Mouse (Mus musculus) kidney, postnatal 0 days (tissue): ENCODE measurements around the gene 2810004N23Rik. TPM values are rescaled to one million over a fixed set of nuclear protein-coding genes. Genes with fewer than 3 reads are reported as not detected.

ENCODE experiments used
- ATAC-seq: fragments of 200-750 bp; cut with Nextera tagmentation; replicated peaks from 2 replicates; pipeline ENCODE4 v1.8.0; 2017; ENCODE audit warnings: low read depth, moderate number of reproducible peaks, moderate TSS enrichment, moderate library complexity; ENCODE audit not compliant: low FRiP score
- DNase-seq: peaks from one replicate; pipeline ENCODE4 v3.0.0-alpha.2; 2016; ENCODE audit warnings: low spot score
- H3K27ac ChIP-seq: fragments of 300-500 bp; sonication (generic); 2 replicates; pipeline ENCODE4 v1.5.1; 2014; ENCODE audit warnings: mild to moderate bottlenecking
- H3K27me3 ChIP-seq: fragments of 300-500 bp; sonication (generic); 2 replicates; pipeline ENCODE4 v1.6.1; 2014; ENCODE audit warnings: low read length, mixed read lengths; ENCODE audit not compliant: insufficient read depth
- H3K36me3 ChIP-seq: fragments of 300-500 bp; sonication (generic); 2 replicates; pipeline ENCODE4 v1.6.1; 2014; ENCODE audit warnings: low read length, mixed read lengths; ENCODE audit not compliant: insufficient read depth
- H3K4me1 ChIP-seq: fragments of 300-500 bp; sonication (generic); replicated peaks from 2 replicates; pipeline ENCODE4 v1.6.1; 2014; ENCODE audit warnings: antibody characterized with exemption, low read length, mixed read lengths; ENCODE audit not compliant: insufficient read depth
- H3K4me2 ChIP-seq: fragments of 300-500 bp; sonication (generic); 2 replicates; pipeline ENCODE4 v1.6.1; 2014; ENCODE audit warnings: mild to moderate bottlenecking, low read length, moderate library complexity, mixed read lengths
- H3K4me3 ChIP-seq: fragments of 300-500 bp; sonication (generic); replicated peaks from 2 replicates; pipeline ENCODE4 v1.5.1; 2014; ENCODE audit warnings: low read depth, low read length
- H3K9ac ChIP-seq: fragments of 300-500 bp; sonication (generic); 2 replicates; pipeline ENCODE4 v1.6.1; 2014; ENCODE audit warnings: low read depth, low read length
- H3K9me3 ChIP-seq: fragments of 300-500 bp; sonication (generic); replicated peaks from 2 replicates; pipeline ENCODE4 v1.6.1; 2016; ENCODE audit warnings: low read length, inconsistent platforms, mixed read lengths
- CTCF ChIP-seq: IDR thresholded peaks from 2 replicates; pipeline ENCODE4 v1.5.1; 2016; ENCODE audit warnings: antibody characterized with exemption, low read depth, mild to moderate bottlenecking, moderate library complexity
- WGBS: fragments of 180-500 bp; shearing (Covaris S2); extraction: QIAGEN DNeasy Blood & Tissue Kit; methylation state at CpG from one replicate; pipeline ENCODE4 v1.1.7; 2014; 5-methylcytosine and 5-hydroxymethylcytosine counted together
- polyA plus RNA-seq: library from polyadenylated mRNA; unstranded; fragments of >200 nt; fragmentation: Nextera tagmentation; extraction: Ambion mirVana; gene quantifications from 2 replicates; pipeline ENCODE4 v1.2.1, GENCODE M21; 2015

The 2810004N23Rik gene
- polyA plus RNA-seq, 1 experiment from 2014 or later, result 33.3 TPM

DNA sequence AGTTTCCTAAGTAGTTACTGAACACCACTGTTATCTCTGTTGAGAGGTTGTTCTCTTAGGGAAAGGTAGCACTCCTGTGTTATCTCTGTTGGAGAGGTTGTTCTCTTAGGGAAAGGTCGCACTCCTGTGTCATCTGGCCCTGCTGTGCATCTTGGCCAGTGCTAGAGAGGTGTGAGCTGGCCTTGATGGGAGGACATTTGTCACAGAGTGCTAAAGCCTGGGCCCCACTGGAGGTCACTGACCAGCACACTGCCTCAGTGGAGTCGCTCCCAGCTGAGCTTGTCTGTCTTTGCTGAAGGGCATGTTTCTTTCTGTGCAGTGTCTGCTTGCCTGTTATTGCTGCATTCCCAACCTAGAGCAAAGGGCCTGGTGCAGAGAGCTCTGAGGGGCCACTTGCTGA lies 4.2 kb upstream of the 2810004N23Rik start:
- Histone ChIP-seq H3K27ac (no peak overlapping the region), H3K9ac (no peak overlapping the region), H3K4me3 (no peak overlapping the region), H3K4me1 (peaks cover 11% of the 10 kb centered on the region; the same call in 1 of the 2 replicates), H3K36me3 (peaks cover 12% of the 10 kb centered on the region; the same call in 1 of the 2 replicates), H3K27me3 (no peaks in the 10 kb centered on the region), H3K9me3 (no peaks in the 10 kb centered on the region), H3K4me2 (no peak overlapping the region)
- DNase-seq (no peak), ATAC-seq (no peak)
- no peak for TF ChIP-seq CTCF
- 36% methylated on average over 2 of the region's 2 CpGs for WGBS

DNA sequence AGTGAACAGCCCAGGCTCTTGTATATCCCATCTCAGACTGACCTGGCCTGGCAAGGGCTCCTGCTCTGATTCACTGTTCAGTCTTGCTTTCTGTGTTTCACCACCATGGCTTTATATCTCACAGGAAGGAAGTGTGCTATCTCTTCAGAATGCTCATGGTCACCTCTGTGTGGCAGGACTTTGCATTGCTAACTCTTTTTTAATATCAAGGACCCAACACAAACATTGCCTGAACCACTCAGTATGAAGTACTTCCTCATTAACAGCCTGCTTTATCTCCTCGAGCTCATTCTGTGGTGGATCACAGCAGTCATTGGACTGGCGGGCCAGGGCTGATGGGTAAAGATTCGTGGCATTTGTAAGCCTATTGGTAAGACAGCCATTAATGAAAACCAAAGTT lies 3.7 kb upstream of the 2810004N23Rik start:
- DNase-seq, result no peak
- Histone ChIP-seq H3K9me3 (no peaks in the 10 kb centered on the region), H3K27ac (no peak overlapping the region), H3K9ac (no peak overlapping the region), H3K4me3 (no peak overlapping the region), H3K4me2 (no peak overlapping the region), H3K36me3 (peaks cover 9% of the 10 kb centered on the region; the same call in 1 of the 2 replicates), H3K27me3 (no peaks in the 10 kb centered on the region), H3K4me1 (peaks cover 11% of the 10 kb centered on the region; the same call in 1 of the 2 replicates)
- no peak for TF ChIP-seq CTCF
- ATAC-seq, result no peak
- 76% methylated on average over 3 of the region's 3 CpGs for WGBS

DNA sequence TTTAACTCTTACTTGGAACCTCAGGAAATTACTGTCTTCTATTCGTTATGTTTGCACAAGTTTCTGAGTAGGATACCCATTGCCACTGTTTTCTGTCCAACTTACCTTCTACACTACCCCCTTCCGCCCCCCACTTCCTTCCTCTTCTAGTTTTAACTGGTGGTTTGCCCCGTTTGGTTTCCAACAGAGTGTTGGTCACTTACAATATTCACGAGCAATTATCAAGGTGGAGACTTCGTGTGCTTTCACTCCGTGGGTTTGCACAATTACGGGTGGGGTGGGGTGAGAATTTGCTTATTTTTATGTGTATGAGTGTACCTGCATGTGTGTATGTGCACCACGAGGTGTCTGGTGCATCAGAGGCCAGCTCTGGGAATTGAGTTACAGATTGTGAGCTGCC lies 809 bp upstream of the 2810004N23Rik start:
- peaks cover 15% of the 10 kb centered on the region; the same call in 1 of the 2 replicates for H3K36me3 ChIP-seq
- no peak for TF ChIP-seq CTCF
- H3K9ac ChIP-seq, result peak overlapping the region; percentile 98
- peak overlapping the region; percentile 96 for H3K27ac ChIP-seq
- H3K4me2 ChIP-seq, result peak overlapping the region; percentile 87
- peak overlapping the region; percentile 93 for H3K4me3 ChIP-seq
- H3K9me3 ChIP-seq, result no peaks in the 10 kb centered on the region
- ATAC-seq (no peak), DNase-seq (no peak)
- H3K27me3 ChIP-seq, result no peaks in the 10 kb centered on the region
- 8% methylated on average over 8 of the region's 8 CpGs for WGBS
- peaks cover 11% of the 10 kb centered on the region; the same call in 1 of the 2 replicates for H3K4me1 ChIP-seq

DNA sequence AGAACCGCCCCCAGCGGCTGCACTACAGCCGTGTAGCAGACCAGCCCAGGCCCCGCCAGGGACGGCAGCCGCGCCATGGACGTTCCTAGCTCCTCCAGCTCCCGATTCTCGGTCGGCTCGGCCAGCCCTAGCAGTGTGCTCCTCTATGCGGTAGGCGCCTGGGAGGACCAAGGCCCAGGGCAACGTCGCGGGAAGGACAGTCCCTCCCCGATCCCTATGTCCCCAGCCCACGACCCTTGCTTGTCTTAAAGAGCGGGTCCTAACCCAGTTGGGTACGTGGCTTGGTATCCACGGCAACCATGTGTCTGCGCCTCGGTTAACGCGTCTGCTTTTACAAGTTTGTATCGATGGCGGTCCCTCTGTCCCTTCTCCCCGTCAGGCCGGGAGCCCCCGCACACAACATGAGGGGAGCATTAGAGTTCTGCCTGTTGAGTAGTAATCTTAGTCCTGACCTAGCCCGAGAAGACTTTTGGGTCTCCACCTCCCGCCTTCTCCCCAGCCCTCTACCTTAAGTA lies 300 bp upstream of the 2810004N23Rik start:
- WGBS, result under 1% methylated on average over 33 of the region's 33 CpGs
- DNase-seq, result no peak
- Histone ChIP-seq H3K27ac (peak overlapping the region; percentile 96), H3K9me3 (no peaks in the 10 kb centered on the region), H3K4me3 (peak overlapping the region; percentile 93), H3K36me3 (peaks cover 18% of the 10 kb centered on the region; the same call in 1 of the 2 replicates), H3K9ac (peak overlapping the region; percentile 98), H3K27me3 (no peaks in the 10 kb centered on the region), H3K4me1 (peaks cover 11% of the 10 kb centered on the region; the same call in 1 of the 2 replicates), H3K4me2 (peak overlapping the region; percentile 87)
- ATAC-seq, result peak; percentile 82; the same call in 1 of the 2 replicates
- TF ChIP-seq CTCF, result no peak; the same call in 1 of the 2 replicates

DNA sequence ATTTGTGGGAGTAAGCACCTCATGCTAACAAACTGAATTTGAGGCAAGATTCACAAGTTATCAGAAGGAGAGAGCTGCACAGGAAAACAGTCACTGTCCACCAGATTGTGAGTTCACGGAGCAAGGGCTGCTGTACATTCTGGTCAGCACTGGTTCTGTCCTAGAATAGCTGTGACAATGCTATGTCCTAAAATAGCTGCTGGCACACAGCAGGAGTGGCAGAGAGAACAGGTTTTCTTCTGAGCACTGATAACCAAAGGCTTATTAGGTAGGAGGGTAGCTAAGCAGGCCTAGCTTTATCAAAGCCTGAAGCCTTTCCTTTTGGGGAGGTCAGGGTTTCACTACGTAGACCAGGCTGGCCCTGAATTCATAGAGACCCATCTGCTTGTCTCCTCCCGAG lies 2.7 kb downstream of the 2810004N23Rik start:
- no peak for DNase-seq
- TF ChIP-seq CTCF, result no peak
- Histone ChIP-seq H3K9me3 (no peaks in the 10 kb centered on the region; the same call in 1 of the 2 replicates), H3K36me3 (peaks cover 30% of the 10 kb centered on the region; the same call in 1 of the 2 replicates), H3K9ac (no peak overlapping the region), H3K27me3 (no peaks in the 10 kb centered on the region), H3K4me1 (peaks cover 11% of the 10 kb centered on the region; the same call in 1 of the 2 replicates), H3K27ac (no peak overlapping the region), H3K4me2 (no peak overlapping the region), H3K4me3 (no peak overlapping the region)
- ATAC-seq, result no peak
- 94% methylated on average over 3 of the region's 3 CpGs for WGBS

DNA sequence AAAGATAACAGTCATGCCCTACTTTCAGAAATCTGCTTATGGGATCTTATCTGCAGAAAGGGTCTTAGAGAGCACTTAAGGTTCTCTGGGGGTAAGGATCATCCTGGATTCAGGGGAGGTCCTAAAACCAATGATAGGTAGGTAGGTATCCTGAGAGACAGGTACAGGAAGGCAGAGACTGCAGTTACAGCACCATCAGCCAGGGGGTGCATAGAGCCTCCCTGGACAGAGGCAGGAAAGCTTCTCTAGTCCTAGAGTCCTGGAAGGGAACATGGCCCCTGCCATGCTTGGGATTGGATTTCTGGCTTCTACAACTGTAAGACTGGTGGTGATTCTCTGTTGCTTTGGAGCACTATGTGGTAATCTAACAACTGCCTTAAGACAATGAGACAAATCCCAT lies 3.5 kb downstream of the 2810004N23Rik start:
- no peak overlapping the region for H3K4me3 ChIP-seq
- DNase-seq (no peak), ATAC-seq (no peak)
- no peak overlapping the region for H3K27ac ChIP-seq
- no peak overlapping the region for H3K9ac ChIP-seq
- no peaks in the 10 kb centered on the region; the same call in none of the 2 replicates for H3K9me3 ChIP-seq
- peaks cover 9% of the 10 kb centered on the region; the same call in 1 of the 2 replicates for H3K4me1 ChIP-seq
- no peak overlapping the region for H3K4me2 ChIP-seq
- TF ChIP-seq CTCF, result peak; percentile 50; the same call in 1 of the 2 replicates
- H3K36me3 ChIP-seq, result peaks cover 35% of the 10 kb centered on the region
- no peaks in the 10 kb centered on the region for H3K27me3 ChIP-seq
